Mouse (Mus musculus): ENCODE data around the gene Rapgefl1. TPM values are rescaled to one million over a fixed set of nuclear protein-coding genes. Genes with fewer than 3 reads are reported as not detected.

Gene Rapgefl1
- polyA plus RNA-seq, 1 experiment from 2014 or later, result 4.4 TPM

Other genes starting within 250 kb of the Rapgefl1 start
- 82.8 and 83.6 TPM in 2 replicates for gene Ormdl3, start 249.4 kb upstream of the Rapgefl1 start, polyA plus RNA-seq (2015; fragmentation: Nextera tagmentation; extraction: Ambion mirVana)
- gene Lrrc3c, start 238.5 kb upstream of the Rapgefl1 start, polyA plus RNA-seq (2015; fragmentation: Nextera tagmentation; extraction: Ambion mirVana), result not detected in 2 replicates
- 1.2 and 1.4 TPM in 2 replicates for gene Gm12355, start 211.1 kb upstream of the Rapgefl1 start, polyA plus RNA-seq (2015; fragmentation: Nextera tagmentation; extraction: Ambion mirVana)
- gene Gsdma3, start 210.4 kb upstream of the Rapgefl1 start, polyA plus RNA-seq (2015; fragmentation: Nextera tagmentation; extraction: Ambion mirVana), result not detected in 2 replicates
- not detected in 2 replicates for gene Gsdma2, start 190.0 kb upstream of the Rapgefl1 start, polyA plus RNA-seq (2015; fragmentation: Nextera tagmentation; extraction: Ambion mirVana)
- gene Gsdma, start 172.4 kb upstream of the Rapgefl1 start, polyA plus RNA-seq (2015; fragmentation: Nextera tagmentation; extraction: Ambion mirVana), result 0.10 and 0.13 TPM in 2 replicates
- 210 and 212 TPM in 2 replicates for gene Psmd3, start 154.2 kb upstream of the Rapgefl1 start, polyA plus RNA-seq (2015; fragmentation: Nextera tagmentation; extraction: Ambion mirVana)
- gene Csf3, start 135.5 kb upstream of the Rapgefl1 start, polyA plus RNA-seq (2015; fragmentation: Nextera tagmentation; extraction: Ambion mirVana), result not detected in 2 replicates
- gene Med24, start 107.3 kb upstream of the Rapgefl1 start, polyA plus RNA-seq (2015; fragmentation: Nextera tagmentation; extraction: Ambion mirVana), result 56.0 and 61.0 TPM in 2 replicates
- 34.1 and 34.3 TPM in 2 replicates for gene Thra, start 96.1 kb upstream of the Rapgefl1 start, polyA plus RNA-seq (2015; fragmentation: Nextera tagmentation; extraction: Ambion mirVana)
- 0.93 and 1.1 TPM in 2 replicates for gene Nr1d1, start 61.5 kb upstream of the Rapgefl1 start, polyA plus RNA-seq (2015; fragmentation: Nextera tagmentation; extraction: Ambion mirVana)
- gene Msl1, start 41.3 kb upstream of the Rapgefl1 start, polyA plus RNA-seq (2015; fragmentation: Nextera tagmentation; extraction: Ambion mirVana), result 28.9 and 29.2 TPM in 2 replicates
- gene Casc3, start 31.9 kb upstream of the Rapgefl1 start, polyA plus RNA-seq (2015; fragmentation: Nextera tagmentation; extraction: Ambion mirVana), result 39.5 and 40.0 TPM in 2 replicates
- 4.9 and 5.4 TPM in 2 replicates for gene Wipf2, start 26.9 kb downstream of the Rapgefl1 start, polyA plus RNA-seq (2015; fragmentation: Nextera tagmentation; extraction: Ambion mirVana)
- gene Cdc6, start 71.0 kb downstream of the Rapgefl1 start, polyA plus RNA-seq (2015; fragmentation: Nextera tagmentation; extraction: Ambion mirVana), result 31.4 and 32.3 TPM in 2 replicates
- gene Rara, start 91.0 kb downstream of the Rapgefl1 start, polyA plus RNA-seq (2015; fragmentation: Nextera tagmentation; extraction: Ambion mirVana), result 46.5 and 49.8 TPM in 2 replicates
- gene Gjd3, start 146.2 kb downstream of the Rapgefl1 start, polyA plus RNA-seq (2015; fragmentation: Nextera tagmentation; extraction: Ambion mirVana), result 0.41 and 0.78 TPM in 2 replicates
- 270 and 275 TPM in 2 replicates for gene Top2a, start 187.4 kb downstream of the Rapgefl1 start, polyA plus RNA-seq (2015; fragmentation: Nextera tagmentation; extraction: Ambion mirVana)
- gene Igfbp4, start 204.5 kb downstream of the Rapgefl1 start, polyA plus RNA-seq (2015; fragmentation: Nextera tagmentation; extraction: Ambion mirVana), result 1,212 and 1,268 TPM in 2 replicates